Mouse (Mus musculus) spleen, embryonic (tissue): ENCODE measurements at regions not wholly inside any gene's neighbourhood (a gene's known extent, or its start where the extent isn't known, plus 50 kb on each side); places are given as distances from the start of the nearest gene placed in this dataset.
"Not testable (repeated sequence)": the region's sequence is repeated elsewhere in the genome, so short reads cannot be mapped to it uniquely, and the experiment has no call there.

Experiments
- CTCF ChIA-PET: fragments of 350-600 bp; sonication (Branson Sonifier 250); formaldehyde crosslinking; loops from one replicate; lab custom pipeline; 2022; lab: Charles Lee

- CTCF ChIA-PET, result no interaction called here
These were observed 157.3 kb upstream of the Arglu1 start for GRCm38 (mm10) chr8:8847579-8847978.

GRCm38 (mm10) chr8:8842326-8842725, 152.0 kb upstream of the Arglu1 start:
- CTCF ChIA-PET, result no interaction called here

- CTCF ChIA-PET, result not testable (repeated sequence)
These were observed 145.8 kb upstream of the Arglu1 start for GRCm38 (mm10) chr8:8836166-8836565.

DNA sequence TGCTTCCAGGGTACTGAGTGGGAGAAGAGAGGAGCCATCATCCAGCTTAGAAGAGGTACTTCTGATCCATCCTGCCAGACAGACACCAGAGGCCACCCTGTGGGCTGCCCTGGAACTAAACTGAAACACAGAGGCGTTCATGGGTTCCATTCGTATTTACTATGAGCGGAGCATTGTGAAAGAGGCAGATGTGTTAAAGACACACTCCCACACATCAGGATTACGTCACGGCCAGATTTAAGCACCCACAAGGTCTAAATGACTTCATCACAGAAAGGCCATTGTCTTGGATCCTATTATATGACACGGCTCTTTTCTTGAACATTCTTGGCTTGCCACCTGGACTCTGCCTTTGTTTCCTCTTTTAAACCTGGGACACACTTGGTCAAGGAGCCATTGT, 141.0 kb upstream of the Arglu1 start:
- CTCF ChIA-PET, result no interaction called here

DNA sequence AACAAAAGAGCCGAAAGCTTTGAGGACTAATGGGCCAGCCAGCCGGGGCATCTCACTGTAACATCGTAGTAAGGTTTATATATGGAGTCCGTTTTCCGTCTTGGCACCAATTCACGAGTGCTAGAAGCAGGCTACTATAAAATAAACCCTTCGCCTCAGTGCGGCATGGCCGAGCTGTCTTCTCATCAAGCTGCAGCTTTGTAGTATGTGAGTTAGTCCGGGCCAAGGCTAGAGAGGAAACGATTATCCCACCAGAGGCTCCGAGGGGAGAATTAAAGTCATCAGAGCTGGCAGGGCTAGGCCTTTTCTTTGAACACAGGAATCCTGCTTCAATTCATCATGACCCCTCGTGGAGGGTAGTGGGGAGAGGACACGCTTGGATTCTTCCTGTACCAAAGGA, 138.9 kb upstream of the Arglu1 start:
- CTCF ChIA-PET, result no interaction called here

DNA sequence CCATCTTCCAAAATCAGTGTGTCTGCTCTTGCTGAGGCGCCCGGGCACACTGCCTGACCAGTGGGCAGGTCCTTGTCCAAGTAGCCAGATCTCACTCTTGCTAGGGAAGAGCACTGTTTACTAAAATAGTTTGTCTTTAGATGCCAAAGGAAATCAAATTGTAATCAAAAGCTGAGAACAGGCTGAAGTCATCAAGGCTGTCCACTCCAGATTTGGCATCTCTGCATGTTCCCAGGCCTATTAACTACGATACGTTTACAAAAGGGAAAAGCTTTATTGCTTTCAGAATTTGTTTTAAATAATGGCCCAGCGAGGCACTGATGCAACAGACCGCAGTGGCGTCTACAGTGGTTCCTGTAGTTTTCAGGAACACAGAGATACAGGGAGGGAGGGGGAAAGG, 137.2 kb upstream of the Arglu1 start:
- CTCF ChIA-PET, result no interaction called here

DNA sequence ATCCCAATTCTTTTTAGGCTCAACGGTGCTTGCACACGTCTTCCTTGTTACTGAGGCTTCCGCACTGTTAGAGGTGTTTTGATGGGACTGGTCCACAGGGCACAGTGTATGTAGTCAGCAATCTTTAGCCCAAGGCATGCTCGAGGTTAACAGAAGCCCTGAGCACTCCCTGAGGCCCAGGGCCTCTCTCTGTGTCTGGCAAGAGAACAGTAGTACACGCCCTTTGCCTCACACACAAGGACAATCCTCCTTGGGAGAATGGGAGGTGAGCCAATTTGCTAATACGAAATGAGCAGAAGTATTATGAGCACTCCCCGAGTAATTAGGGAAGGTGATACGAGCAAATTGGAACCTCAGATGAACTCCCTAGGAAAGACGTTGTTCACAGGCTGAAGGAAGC, 136.5 kb upstream of the Arglu1 start:
- CTCF ChIA-PET, result no interaction called here

DNA sequence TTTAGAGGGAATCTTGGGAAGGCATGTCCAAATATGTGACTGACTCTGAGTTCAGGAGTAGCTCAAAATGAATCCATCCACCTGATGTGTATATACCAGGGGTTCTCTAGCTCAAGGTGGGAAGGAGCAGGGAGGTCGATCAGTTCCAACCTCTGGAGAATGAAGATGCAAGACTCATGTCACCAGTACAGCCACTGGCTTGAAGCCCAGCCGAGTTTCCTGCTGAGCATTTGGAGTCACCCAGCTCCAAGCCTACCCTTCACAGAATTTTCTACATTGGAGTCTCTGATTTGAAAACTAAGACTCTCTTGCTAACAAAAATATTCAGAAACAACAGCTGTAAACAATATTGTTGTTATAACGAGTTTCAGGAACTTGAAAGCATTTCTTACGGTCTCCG, 134.6 kb upstream of the Arglu1 start:
- CTCF ChIA-PET, result no interaction called here

DNA sequence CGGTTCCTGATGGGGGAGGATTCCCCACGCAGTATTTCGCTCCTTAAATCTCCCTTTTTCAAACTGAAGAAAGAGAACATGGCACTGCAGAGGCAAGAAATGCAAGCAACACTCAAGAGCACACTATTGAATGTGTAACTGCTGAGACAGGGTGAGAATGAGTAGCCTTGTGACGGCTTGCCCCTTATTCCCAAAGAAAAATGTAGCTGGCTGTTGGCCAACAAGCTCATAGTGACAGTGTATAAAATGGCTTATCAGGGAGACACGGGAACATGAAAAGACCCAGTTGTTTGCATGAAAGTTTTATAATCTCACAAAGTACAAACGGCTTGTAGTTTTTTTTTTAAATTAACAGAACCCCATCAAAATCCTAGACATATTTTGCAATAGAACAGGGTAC, 130.8 kb upstream of the Arglu1 start:
- CTCF ChIA-PET, result no interaction called here

GRCm38 (mm10) chr8:8820614-8821013, 130.3 kb upstream of the Arglu1 start:
- CTCF ChIA-PET, result no interaction called here

- CTCF ChIA-PET, result no interaction called here
These were observed 129.1 kb upstream of the Arglu1 start for GRCm38 (mm10) chr8:8819233-8819931.

GRCm38 (mm10) chr8:8812807-8813167, 122.5 kb upstream of the Arglu1 start:
- CTCF ChIA-PET, result no interaction called here

DNA sequence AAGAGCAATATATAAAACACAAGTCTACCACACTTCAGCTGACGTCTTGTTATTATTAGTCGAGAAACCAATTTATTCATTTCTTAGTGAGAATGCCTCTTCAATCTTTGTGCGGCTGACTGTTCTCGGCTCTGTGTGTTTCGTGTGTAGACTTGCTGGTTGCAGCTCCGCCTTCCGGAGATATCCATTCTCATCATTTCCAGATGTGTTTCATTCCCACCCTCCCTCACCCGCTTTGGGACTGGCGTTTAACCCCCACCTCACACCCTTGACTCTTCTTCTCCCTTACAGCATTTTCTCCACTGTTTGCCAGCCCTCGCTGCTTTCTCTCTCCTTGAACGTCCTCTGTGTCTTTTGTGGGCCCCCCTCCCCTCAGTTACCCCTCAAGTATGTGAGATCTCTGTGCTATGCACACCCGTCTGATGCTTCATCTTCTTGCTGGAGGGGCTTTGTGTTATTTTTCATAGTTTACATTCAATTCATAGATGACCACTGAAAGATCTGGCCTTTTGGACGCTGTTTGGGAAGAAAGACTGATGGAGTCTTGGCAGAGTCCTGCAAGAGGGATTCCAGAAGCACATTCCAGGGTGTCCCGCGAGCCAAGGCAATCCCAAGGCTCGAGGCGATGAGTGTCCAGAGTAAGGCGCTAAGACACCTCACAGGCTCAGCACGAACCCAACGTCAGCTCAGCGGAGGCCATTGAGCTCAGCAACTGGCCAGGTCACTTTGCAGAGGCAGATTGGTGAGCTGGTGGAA, 121.9 kb upstream of the Arglu1 start:
- CTCF ChIA-PET, result no interaction called here

- CTCF ChIA-PET, result no interaction called here
These were observed 120.6 kb upstream of the Arglu1 start for GRCm38 (mm10) chr8:8810928-8811327.

GRCm38 (mm10) chr8:8809835-8810439, 119.6 kb upstream of the Arglu1 start:
- CTCF ChIA-PET, result interaction anchor here (0.6 kb wide), 1 partner anchor 254 kb away, joined by 3 read pairs; no protein-coding TSS in a partner anchor

GRCm38 (mm10) chr8:8809349-8809748, 119.0 kb upstream of the Arglu1 start:
- CTCF ChIA-PET, result no interaction called here

DNA sequence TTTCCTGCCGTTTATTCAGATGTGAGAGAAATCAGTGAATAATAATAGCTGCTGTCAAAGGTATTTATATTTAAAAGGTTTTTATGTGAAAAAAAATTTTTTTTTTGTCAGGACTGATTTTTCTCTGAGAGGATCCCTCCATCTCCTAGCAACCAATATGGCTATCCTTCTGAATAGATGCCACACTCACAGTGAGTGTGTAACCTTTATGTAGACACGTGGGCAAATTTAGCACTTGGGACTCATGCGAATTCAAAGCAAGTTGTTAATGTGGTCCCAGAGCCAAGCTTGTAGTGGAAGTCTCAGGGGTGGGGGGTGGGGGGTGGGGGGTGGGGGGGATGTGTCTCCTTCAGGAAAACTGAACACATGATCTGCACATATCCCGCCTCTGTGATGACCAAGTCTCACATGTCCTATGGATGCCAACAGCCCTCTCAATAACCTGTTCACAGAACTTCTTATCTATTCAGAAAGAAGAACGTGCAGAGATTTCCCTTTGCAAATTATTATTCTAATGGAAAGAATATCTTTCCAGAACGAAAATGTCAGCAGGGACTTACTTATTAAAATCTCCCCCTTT, 112.5 kb upstream of the Arglu1 start:
- CTCF ChIA-PET, result no interaction called here

GRCm38 (mm10) chr8:8802317-8802716, 112.0 kb upstream of the Arglu1 start:
- CTCF ChIA-PET, result no interaction called here

- CTCF ChIA-PET, result no interaction called here
These were observed 111.3 kb upstream of the Arglu1 start for GRCm38 (mm10) chr8:8801578-8801977.

DNA sequence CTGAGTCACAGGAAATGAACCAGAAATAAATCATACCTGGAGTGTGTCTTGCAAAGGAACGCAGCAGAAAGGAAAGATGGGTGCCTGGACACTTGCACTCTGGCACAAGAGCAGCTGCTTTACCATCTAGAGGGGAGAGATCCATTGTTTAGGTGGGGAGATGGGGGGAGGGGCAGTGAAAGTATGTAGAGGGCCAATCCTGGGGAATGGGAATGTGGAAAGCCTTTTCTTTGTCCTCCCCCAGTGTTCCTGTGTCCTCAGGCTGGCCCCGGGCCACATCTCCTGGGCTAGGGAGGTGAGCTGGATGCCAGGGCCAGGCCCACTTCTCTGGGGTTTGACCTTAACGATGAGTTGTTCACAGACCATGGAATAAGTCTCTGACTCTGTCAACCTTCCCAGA, 107.2 kb upstream of the Arglu1 start:
- CTCF ChIA-PET, result no interaction called here

- CTCF ChIA-PET, result no interaction called here
These were observed 106.6 kb upstream of the Arglu1 start for GRCm38 (mm10) chr8:8796951-8797350.

- CTCF ChIA-PET, result no interaction called here
These were observed 104.4 kb upstream of the Arglu1 start for GRCm38 (mm10) chr8:8794711-8795110.

DNA sequence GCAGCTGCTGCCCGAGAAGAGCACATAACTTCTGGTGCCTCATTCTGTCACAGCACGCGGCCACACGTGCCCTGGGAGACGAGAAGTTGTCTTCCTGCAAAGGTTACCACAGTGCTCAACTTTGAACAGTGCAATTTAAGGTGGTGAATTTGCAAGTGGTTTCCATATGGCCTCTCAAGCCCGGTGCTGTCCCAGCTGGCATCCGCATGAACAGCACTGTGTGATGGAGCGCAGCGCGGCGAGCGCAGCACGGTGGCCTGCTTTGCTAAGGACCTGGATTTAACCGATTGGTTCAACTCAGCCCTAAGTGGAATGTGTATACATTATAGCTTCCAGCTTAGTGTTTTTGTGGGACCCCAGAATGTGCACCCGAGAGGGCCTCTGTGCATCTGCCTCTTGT, 89.6 kb upstream of the Arglu1 start:
- CTCF ChIA-PET, result no interaction called here
